Mouse (Mus musculus): ENCODE data around the gene Rbks.

- no peak for TF ChIP-seq CTCF (IDR thresholded peaks at IDR 0.05; ENCODE audit: borderline replicate concordance, control insufficient read depth, extremely low read depth, insufficient read depth, low read length, poor library complexity)
- TF ChIP-seq POLR2A (IDR thresholded peaks at IDR 0.05; ENCODE audit: control insufficient read depth, extremely low read depth, insufficient read depth, low read length, poor library complexity), result no peak
Measured at GRCm38 (mm10) chr5:31650518-31651288, 46.7 kb downstream of the Rbks start.

All from thymus, adult 2 months (tissue).